Mouse (Mus musculus) G1E (cell line): ENCODE results near the gene Kcnip4.

Experiments
- CTCF ChIP-seq: IDR thresholded peaks from 2 replicates; pipeline ENCODE4 v1.5.1; 2012; ENCODE audit warnings: low read depth, low read length, inconsistent platforms, mixed read lengths
- GATA1 ChIP-seq: IDR thresholded peaks from 2 replicates; pipeline ENCODE4 v1.6.1; 2012; ENCODE audit warnings: borderline replicate concordance, low read length, inconsistent platforms, mixed read lengths
- GATA2 ChIP-seq: IDR thresholded peaks from 2 replicates; pipeline ENCODE4 v1.6.1; 2012; ENCODE audit warnings: low read depth, low read length, inconsistent platforms, borderline replicate concordance
- POLR2AphosphoS5 ChIP-seq: IDR thresholded peaks from 2 replicates; pipeline ENCODE4 v1.6.1; 2012; ENCODE audit warnings: low read depth, low read length, inconsistent platforms; ENCODE audit not compliant: insufficient replicate concordance
- TAL1 ChIP-seq: conservative IDR thresholded peaks from 2 replicates; pipeline ENCODE4 v1.6.1; 2012; ENCODE audit warnings: low read depth, low read length, inconsistent platforms, mixed read lengths

- TF ChIP-seq CTCF (no peak), TAL1 (no peak), POLR2AphosphoS5 (no peak), GATA1 (no peak), GATA2 (no peak)
These were observed 888.0 kb downstream of the Kcnip4 start for GRCm38 (mm10) chr5:48636675-48637074.
